Mouse (Mus musculus) liver, embryonic 14.5 days (tissue): ENCODE data around the gene Angptl2.

Source experiments
- CTCF ChIP-seq: IDR thresholded peaks from 2 replicates; pipeline ENCODE4 v1.5.1; 2016; ENCODE audit warnings: antibody characterized with exemption, low read depth, control low read depth
- EP300 ChIP-seq: IDR thresholded peaks from 2 replicates; pipeline ENCODE4 v1.6.1; 2016; ENCODE audit warnings: antibody characterized with exemption, low read depth

DNA sequence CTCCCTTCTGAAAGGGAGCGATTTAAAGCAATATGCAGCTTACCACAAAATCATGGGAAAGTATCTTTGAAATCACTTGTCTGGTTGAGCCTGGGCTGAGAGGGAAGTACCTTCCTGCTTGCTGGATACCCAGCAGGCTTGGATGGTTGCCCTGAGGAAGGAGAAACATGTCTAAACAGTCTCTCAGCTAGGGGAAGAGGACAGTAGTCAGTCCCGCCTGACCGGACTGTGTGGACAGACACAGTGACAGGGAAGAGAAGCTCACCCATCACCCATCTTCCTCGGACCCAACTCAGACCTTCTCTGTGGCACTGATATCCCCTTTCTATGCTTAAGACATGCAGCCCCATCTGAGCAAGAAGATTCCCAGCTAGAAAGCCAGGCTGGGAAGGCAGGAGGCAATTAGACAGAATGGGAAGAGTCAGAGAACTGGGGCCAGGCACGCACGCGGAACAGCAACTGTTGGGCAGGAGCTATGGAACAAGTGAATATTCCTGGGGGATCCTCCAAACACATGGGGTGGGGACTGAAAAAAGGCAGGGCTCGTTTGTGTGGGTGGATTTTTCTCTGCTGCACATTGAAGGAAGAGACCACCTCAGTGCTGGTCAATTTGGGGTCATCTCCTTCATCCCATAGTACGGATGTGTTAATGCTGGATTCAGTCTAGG is 38.6 kb downstream of the Angptl2 start:
- TF ChIP-seq CTCF (no peak), EP300 (no peak)
